Comparison of ENCODE assay signal across 9 mouse cellular contexts in the genomic region with DNA sequence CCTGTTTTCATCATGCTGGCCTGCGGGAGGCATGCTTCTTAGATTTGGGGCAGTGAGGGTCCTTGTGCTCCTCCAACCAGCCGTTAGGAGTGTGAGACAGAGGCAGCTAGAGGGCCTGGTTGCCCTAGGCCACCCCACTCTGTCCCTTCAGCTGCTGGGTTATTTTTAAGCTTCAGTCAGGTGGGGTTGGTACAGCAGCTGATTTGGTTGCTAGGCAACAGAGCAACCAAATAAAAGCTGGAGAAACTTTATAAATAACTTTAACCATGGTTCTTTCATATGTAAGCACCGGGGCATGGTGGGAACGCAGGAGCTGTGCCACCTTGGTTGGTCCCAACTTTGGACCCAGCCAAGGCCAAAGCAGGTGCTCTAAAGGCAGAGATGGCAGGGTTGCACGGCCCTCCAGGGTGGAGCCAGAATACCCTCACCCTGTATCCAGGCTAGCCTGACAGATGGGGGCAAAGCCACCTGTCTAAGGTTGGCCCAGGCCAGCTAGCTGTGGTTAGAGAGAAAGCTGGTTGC. TPM values are rescaled to one million over a fixed set of nuclear protein-coding genes. Genes with fewer than 3 reads are reported as not detected.
DNase-seq lines count a peak whose midpoint lies in the region; TF ChIP-seq lines count a peak whose summit lies in the region.
"Had no signal": no experiment of that assay in that cellular context is flagged by ENCODE, and none has a peak within 500 bp of the region (broad histone marks: within the 10 kb centered on the region; RNA-seq: fewer than 3 reads in every experiment).

No protein-coding gene starts in this region.

- no peak for TF ChIP-seq POLR2A in cerebellum, adult 2 months (IDR thresholded peaks at IDR 0.05; ENCODE audit: borderline replicate concordance, insufficient read depth, low read length)
- TF ChIP-seq POLR2A in cortical plate, adult 2 months (IDR thresholded peaks at IDR 0.05; ENCODE audit: extremely low read depth, insufficient read depth, low read length): 0 out of 2 replicates have a peak, but pooled peaks have one; percentile 27

- no peak overlapping the region; the same call in 1 of the 2 replicates for H3K4me3 ChIP-seq in layer of hippocampus, adult 2 months
- no peak overlapping the region for H3K4me3 ChIP-seq in cerebellum, adult 2 months (replicated peaks; ENCODE audit: insufficient read depth, low read depth, low read length)
- no peak overlapping the region for H3K4me3 ChIP-seq in cortical plate, adult 2 months (ENCODE audit: insufficient read depth, low read length)
- H3K4me3 ChIP-seq: hindbrain, embryonic 15.5 days had no signal

- DNase-seq in layer of hippocampus, adult 2 months (ENCODE audit: low spot score in 2 of 2): no peak
- DNase-seq in layer of hippocampus, postnatal 25 days (ENCODE audit: extremely low spot score in 1 of 2, low spot score in 1 of 2): no peak
- peak; percentile 15 to 29 for DNase-seq in cerebellum, adult 2 months
- DNase-seq in heart, postnatal 4 days: peak; percentile 71
- no peak for DNase-seq in thymus, postnatal 36 days
- no peak for DNase-seq in urinary bladder, adult 2 months (ENCODE audit: low spot score)

- H3K4me1 ChIP-seq in cerebellum, adult 2 months (ENCODE audit: control insufficient read depth, insufficient read depth, low read length): peaks cover 27% of the 10 kb centered on the region
- peaks cover 28% of the 10 kb centered on the region for H3K4me1 ChIP-seq in cortical plate, adult 2 months (ENCODE audit: control insufficient read depth, insufficient read depth, low read length)

- H3K27me3 ChIP-seq in cerebellum, adult 2 months (ENCODE audit: control insufficient read depth, insufficient read depth, low read length): no peaks in the 10 kb centered on the region
- H3K27me3 ChIP-seq: hindbrain, embryonic 15.5 days had no signal

- WGBS in cerebellum, adult 2 months: 42% methylated on average over 5 of the region's 5 CpGs

- H3K27ac ChIP-seq in layer of hippocampus, adult 2 months: peak overlapping the region; percentile 89
- no peak overlapping the region for H3K27ac ChIP-seq in cerebellum, adult 2 months (ENCODE audit: insufficient read depth, low read length)
- peak overlapping the region; percentile 69 for H3K27ac ChIP-seq in cortical plate, adult 2 months (ENCODE audit: insufficient read depth, low read length)
- H3K27ac ChIP-seq: hindbrain, embryonic 15.5 days had no signal

- TF ChIP-seq CTCF in layer of hippocampus, adult 2 months (conservative IDR thresholded peaks at IDR 0.05): peak; percentile 16
- TF ChIP-seq CTCF in cerebellum, adult 2 months (IDR thresholded peaks at IDR 0.05; ENCODE audit: borderline replicate concordance, insufficient read depth, low read depth, low read length): no peak
- no peak for TF ChIP-seq CTCF in cortical plate, adult 2 months (IDR thresholded peaks at IDR 0.05; ENCODE audit: extremely low read depth, insufficient read depth, low read length)

RNA-seq across cellular contexts. Expression of a gene that starts 18.4 kb away (rescaled TPM):
- total RNA-seq in layer of hippocampus, adult 2 months (2021): 100 to 1,000 TPM; 246 to 249 TPM
- total RNA-seq in layer of hippocampus, postnatal 25 days (2021): 100 to 1,000 TPM; 242 to 265 TPM
- 274 and 283 TPM in 2 replicates for polyA plus RNA-seq in cerebellum, adult 2 months (2012; rRNA removed)
- 206 and 215 TPM in 2 replicates for polyA plus RNA-seq in cortical plate, adult 2 months (2012; rRNA removed)
- 100 to 1,000 TPM; 182 to 197 TPM for total RNA-seq in heart, postnatal 4 days (2021)
- 103 and 127 TPM in 2 replicates for polyA plus RNA-seq in urinary bladder, adult 2 months (2012; rRNA removed)

RNA-seq across cellular contexts. Expression of a gene that starts 24.3 kb away (rescaled TPM):
- total RNA-seq in layer of hippocampus, adult 2 months (2021): 10 to 100 TPM; 85.4 to 90.5 TPM
- 10 to 100 TPM; 84.7 to 84.9 TPM for total RNA-seq in layer of hippocampus, postnatal 25 days (2021)
- 175 TPM in 2 replicates for polyA plus RNA-seq in cerebellum, adult 2 months (2012; rRNA removed)
- polyA plus RNA-seq in cortical plate, adult 2 months (2012; rRNA removed): 111 and 117 TPM in 2 replicates
- 10 to 100 TPM; 50.7 to 54.3 TPM for total RNA-seq in heart, postnatal 4 days (2021)
- 85.7 and 101 TPM in 2 replicates for polyA plus RNA-seq in urinary bladder, adult 2 months (2012; rRNA removed)

RNA-seq across cellular contexts. Expression of a gene that starts 35.2 kb away (rescaled TPM):
- 100 to 1,000 TPM; 150 to 166 TPM for total RNA-seq in layer of hippocampus, adult 2 months (2021)
- 100 to 1,000 TPM; 133 to 154 TPM for total RNA-seq in layer of hippocampus, postnatal 25 days (2021)
- 122 TPM in 2 replicates for polyA plus RNA-seq in cerebellum, adult 2 months (2012; rRNA removed)
- polyA plus RNA-seq in cortical plate, adult 2 months (2012; rRNA removed): 86.1 and 98.1 TPM in 2 replicates
- 100 to 1,000 TPM; 226 TPM for total RNA-seq in heart, postnatal 4 days (2021)
- polyA plus RNA-seq in urinary bladder, adult 2 months (2012; rRNA removed): 111 and 130 TPM in 2 replicates

RNA-seq across cellular contexts. Expression of a gene that starts 48.8 kb away (rescaled TPM):
- total RNA-seq in layer of hippocampus, adult 2 months (2021): 1 to 10 TPM; 1.2 to 1.5 TPM
- total RNA-seq in layer of hippocampus, postnatal 25 days (2021): 1 to 10 TPM; 1.2 to 1.5 TPM
- polyA plus RNA-seq in cerebellum, adult 2 months (2012; rRNA removed): 0.93 and 2.0 TPM in 2 replicates
- 0.36 and 0.52 TPM in 2 replicates for polyA plus RNA-seq in cortical plate, adult 2 months (2012; rRNA removed)
- total RNA-seq in heart, postnatal 4 days (2021): 1 to 10 TPM; 2.3 to 3.1 TPM
- 17.6 and 22.6 TPM in 2 replicates for polyA plus RNA-seq in urinary bladder, adult 2 months (2012; rRNA removed)
- total RNA-seq: common myeloid progenitor, adult 5-6 weeks had no signal

Comparison
In these comparisons a context has a peak if more than half of its experiments do, and no peak if none do; other contexts are left out.
1. DNase-seq: peak in cerebellum, adult 2 months (2 of 2) and heart, postnatal 4 days (single experiment); none in layer of hippocampus, adult 2 months (0 of 2), layer of hippocampus, postnatal 25 days (0 of 2), thymus, postnatal 36 days (0 of 2) and urinary bladder, adult 2 months (single experiment).